Comparison of ENCODE assay signal across 22 mouse cellular contexts in the genomic region with DNA sequence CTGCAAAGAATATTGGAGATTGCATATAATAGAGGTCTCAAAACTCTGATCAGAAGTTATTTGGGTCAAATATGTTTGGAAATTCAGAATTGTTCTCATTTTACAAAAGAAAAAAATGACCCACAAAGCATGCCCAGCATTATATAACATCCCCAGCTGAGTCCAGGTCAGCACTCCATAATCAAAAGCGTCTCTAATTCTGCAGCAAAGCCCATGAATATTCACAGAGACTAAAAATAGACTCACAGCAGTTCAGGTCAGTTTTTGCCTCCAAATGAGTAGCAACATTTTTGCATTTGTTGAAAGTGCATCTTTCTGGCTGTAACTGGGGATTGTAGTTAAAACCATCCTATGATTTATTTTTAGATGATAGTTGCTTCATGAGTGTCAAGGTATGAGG.
A peak's percentile ranks its signal among the peaks of the same experiment; 100 is the strongest.
DNase-seq lines count a peak whose midpoint lies in the region; TF ChIP-seq lines count a peak whose summit lies in the region.
"Had no signal": no experiment of that assay in that cellular context is flagged by ENCODE, and none has a peak within 500 bp of the region (broad histone marks: within the 10 kb centered on the region; RNA-seq: fewer than 3 reads in every experiment).

No protein-coding gene starts in this region.

- H3K4me3 ChIP-seq in left cerebral cortex, adult 2 months, result no peak overlapping the region
- H3K4me3 ChIP-seq: forebrain, embryonic 10.5 days; forebrain, embryonic 13.5 days; heart, adult 2 months; heart, embryonic 10.5 days; heart, embryonic 13.5 days had no signal

- H3K27ac ChIP-seq in left cerebral cortex, adult 2 months, result peak overlapping the region; percentile 77
- H3K27ac ChIP-seq: forebrain, embryonic 10.5 days; forebrain, embryonic 13.5 days; heart, adult 2 months; heart, embryonic 10.5 days; heart, embryonic 13.5 days; hindbrain, embryonic 14.5 days; hindbrain, postnatal 0 days had no signal

- DNase-seq in cerebellum, adult 9-10 months, result peak; percentile 45
- no peak for DNase-seq in cerebellum, adult 11-12 months
- no peak for DNase-seq in left cerebral cortex, adult 2 months (ENCODE audit: extremely low spot score in 1 of 2, low spot score in 2 of 2)
- no peak for DNase-seq in left cerebral cortex, postnatal 14 days (ENCODE audit: low spot score in 2 of 2)
- peak; percentile 33 for DNase-seq in retina, adult 2 months (ENCODE audit: low read depth, low spot score)
- no peak for DNase-seq in retina, embryonic 14.5 days (ENCODE audit: low spot score)
- DNase-seq in gastrocnemius, postnatal 14 days, result no peak
- DNase-seq: adrenal gland, adult 8-10 months; adrenal gland, postnatal 25 days; B cell, adult 2 months; cerebellum, adult 11 months; cerebellum, adult 8-10 months; gastrocnemius, postnatal 36 days; heart, adult 2 months; heart, postnatal 14 days; heart, postnatal 4 days had no signal

- TF ChIP-seq CTCF in left cerebral cortex, adult 2 months (IDR thresholded peaks at IDR 0.05), result no peak

- intact Hi-C loops in left cerebral cortex, adult 2 months (cut with DNase I), result loop anchor here (5.0 to 10.0 kb wide), 6 partner anchors 92 to 660 kb away; a partner anchor contains a TSS
- intact Hi-C loops in left cerebral cortex, postnatal 14 days (cut with DNase I), result loop anchor here (10.0 kb wide), 1 partner anchor 290 kb away; no protein-coding TSS in a partner anchor
- intact Hi-C loops in gastrocnemius, postnatal 14 days (cut with DNase I; ENCODE audit: low total_unique reads), result no loop called here

Comparison
In these comparisons a context has a peak if more than half of its experiments do, and no peak if none do; other contexts are left out.
1. DNase-seq: peak in cerebellum, adult 9-10 months (single experiment) and retina, adult 2 months (single experiment); none in cerebellum, adult 11-12 months (single experiment), left cerebral cortex, adult 2 months (0 of 2), left cerebral cortex, postnatal 14 days (0 of 2), retina, embryonic 14.5 days (single experiment) and gastrocnemius, postnatal 14 days (single experiment).